Mouse (Mus musculus) liver, embryonic 14.5 days (tissue): Measurements from ENCODE around the gene Ppp1r14c.

Experiments
- CTCF ChIP-seq: IDR thresholded peaks from 2 replicates; pipeline ENCODE4 v1.5.1; 2016; ENCODE audit warnings: antibody characterized with exemption, low read depth, control low read depth
- EP300 ChIP-seq: IDR thresholded peaks from 2 replicates; pipeline ENCODE4 v1.6.1; 2016; ENCODE audit warnings: antibody characterized with exemption, low read depth

DNA sequence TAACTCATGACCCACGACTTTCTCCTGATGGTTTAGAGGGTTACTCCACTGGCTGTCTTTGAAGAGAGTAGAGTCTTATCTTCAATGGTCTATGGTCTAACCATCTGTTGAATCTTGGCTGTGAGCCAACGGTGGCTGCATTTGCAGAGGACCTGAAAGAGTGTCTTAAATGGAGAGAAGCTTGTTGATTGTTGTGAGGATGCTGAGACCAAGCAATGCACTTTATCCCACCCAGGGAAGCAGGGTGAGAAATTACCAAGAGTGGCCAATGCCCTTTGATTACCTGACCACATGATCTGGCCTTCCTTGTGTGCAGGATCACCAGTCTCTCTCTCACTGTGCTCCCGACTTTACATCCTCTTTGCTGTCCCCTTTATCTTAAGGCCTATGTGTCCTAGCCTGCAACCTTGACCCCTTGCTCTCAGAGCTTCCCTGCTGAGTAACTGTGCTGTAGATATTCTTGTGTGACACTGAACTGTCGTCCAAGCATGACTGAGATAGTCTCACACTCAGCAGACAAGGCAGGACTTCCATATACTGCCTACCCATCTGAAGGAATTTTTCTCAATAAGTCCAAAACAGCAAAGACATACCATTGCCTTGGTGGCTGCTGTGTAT lies 28.9 kb downstream of the Ppp1r14c start:
- no peak for TF ChIP-seq CTCF
- no peak for TF ChIP-seq EP300
